Mouse (Mus musculus) ES-CJ7 (cell line): ENCODE results near the gene Ogn.

Source experiments
- DNase-seq: peaks from one replicate; pipeline ENCODE4 v3.0.0; 2011; ENCODE audit warnings: low read depth, low spot score

Gene Ogn

GRCm38 (mm10) chr13:49644731-49645529 is 37.1 kb downstream of the Ogn start:
- no peak for DNase-seq

- DNase-seq, result no peak
These were observed 38.2 kb downstream of the Ogn start for GRCm38 (mm10) chr13:49646019-49646418.

- peak; percentile 12 for DNase-seq
These were observed 43.3 kb downstream of the Ogn start for GRCm38 (mm10) chr13:49651136-49651535.

DNA sequence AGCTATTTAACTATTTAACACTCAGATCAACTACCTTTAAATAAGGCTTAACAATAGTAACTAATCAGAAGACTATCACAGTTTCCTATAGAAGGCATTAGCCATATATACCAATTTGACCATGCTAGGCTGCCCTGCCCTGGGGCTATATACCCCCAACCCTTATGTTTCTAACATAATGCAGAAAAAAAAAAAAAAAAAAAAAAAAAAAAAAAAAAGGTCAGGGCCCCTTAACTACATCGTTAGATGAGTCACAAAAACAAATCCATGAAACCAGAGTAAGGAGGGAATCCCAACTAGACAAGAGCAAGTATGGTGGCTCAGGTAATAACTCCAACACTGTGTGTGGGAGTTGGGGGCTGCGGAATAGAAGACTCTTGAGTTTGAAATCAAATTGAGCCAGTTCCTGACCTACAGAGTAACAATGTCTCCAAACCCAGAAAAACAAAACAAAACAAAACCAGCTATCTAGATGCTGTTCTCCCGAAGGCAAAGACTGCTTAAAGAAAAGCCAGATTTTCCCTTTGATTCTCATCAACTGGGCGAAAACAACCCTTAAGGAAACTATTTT is 44.0 kb downstream of the Ogn start:
- no peak for DNase-seq

GRCm38 (mm10) chr13:49652481-49653179 is 44.8 kb downstream of the Ogn start, which contains the start of the genes Cenpp and Nol8:
TSS of gene Cenpp (minus strand) at chr13:49652785.
TSS of gene Nol8 (plus strand) at chr13:49653078.
- DNase-seq, result peak; percentile 99

DNA sequence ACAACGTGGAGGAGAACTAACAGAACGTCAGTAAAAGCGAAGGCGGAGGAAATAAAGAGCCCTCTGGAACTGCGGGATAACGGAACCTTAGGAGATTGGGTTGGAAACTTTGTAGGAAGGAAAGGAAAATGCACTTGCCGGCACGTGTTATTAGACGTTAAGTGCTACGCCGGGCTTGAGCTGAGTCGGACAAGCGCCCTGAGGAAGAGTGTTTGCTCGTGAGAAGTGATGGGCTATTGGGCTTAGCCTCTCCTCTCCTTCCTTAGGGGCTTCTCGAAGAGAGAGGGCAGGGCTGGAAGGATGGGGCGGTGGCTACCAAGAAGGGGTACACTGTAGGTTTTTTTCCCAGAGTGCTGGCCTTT is 45.3 kb downstream of the Ogn start:
- DNase-seq, result peak; percentile 84
